Mouse (Mus musculus): ENCODE measurements around the gene Psmg4.

The Psmg4 gene

DNA sequence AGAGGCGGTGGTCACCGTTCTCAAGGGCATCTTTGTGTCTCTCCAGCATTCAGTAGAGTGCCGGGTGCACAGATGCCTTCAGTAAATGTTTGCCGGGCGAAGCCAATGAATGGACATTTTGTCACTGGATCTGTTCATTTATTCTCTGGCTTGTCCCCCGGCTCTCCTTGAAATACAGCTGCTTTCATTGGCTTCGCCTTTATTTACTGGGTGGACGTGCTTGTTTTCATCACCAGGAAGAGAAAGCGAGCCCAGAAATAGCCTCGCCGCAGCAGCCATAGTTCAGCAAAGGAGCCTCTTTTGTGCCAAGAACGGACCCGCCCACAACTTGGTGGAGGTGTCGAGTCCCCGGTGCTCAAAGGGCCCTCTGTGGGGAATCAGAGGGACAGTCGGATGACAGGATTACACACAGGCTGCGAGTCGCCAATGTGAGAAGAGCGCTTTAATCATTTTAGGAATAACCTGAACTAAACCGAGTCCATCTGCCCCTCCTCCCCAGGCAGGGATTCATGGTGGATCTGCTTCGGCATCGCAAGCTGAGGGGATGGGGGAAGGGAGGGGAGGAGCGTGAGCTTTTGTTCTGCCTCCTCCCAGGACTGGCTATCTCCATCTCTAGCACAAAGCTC lies 13.9 kb upstream of the Psmg4 start:
- peak; percentile 98 for DNase-seq

DNA sequence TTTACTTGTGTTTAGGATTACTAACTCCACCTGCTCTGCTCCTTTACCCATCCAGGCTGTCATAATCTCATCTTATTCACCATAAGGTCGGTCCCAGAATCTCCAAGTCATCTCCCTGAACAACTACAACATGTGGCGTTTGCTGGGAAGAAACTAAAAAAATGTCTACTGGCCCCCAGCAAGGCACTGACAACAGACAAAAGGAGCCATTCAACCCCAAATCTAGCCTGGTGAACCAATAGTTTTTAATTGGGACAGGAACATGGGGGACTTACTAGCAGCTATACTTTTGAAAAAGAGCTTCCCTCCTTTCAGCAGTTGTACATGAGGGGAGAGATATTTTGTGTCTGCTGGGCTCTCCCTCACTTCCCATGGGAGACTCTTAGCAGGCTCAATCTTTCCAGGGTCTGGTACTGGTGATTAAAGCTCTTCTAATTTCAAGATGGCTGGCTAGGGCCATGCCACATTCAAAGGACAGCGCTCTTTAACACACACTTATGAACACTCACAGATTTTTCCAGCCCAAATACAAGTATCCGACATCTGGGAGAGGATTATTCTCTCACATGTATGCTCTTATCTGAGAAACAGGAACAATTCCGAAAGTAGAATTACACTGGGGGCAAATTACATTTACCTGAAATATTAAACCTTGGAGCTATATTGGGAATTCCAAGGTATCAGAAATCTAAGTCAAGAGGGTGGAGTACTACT lies 13.1 kb upstream of the Psmg4 start:
- peak; percentile 21 for DNase-seq

DNA sequence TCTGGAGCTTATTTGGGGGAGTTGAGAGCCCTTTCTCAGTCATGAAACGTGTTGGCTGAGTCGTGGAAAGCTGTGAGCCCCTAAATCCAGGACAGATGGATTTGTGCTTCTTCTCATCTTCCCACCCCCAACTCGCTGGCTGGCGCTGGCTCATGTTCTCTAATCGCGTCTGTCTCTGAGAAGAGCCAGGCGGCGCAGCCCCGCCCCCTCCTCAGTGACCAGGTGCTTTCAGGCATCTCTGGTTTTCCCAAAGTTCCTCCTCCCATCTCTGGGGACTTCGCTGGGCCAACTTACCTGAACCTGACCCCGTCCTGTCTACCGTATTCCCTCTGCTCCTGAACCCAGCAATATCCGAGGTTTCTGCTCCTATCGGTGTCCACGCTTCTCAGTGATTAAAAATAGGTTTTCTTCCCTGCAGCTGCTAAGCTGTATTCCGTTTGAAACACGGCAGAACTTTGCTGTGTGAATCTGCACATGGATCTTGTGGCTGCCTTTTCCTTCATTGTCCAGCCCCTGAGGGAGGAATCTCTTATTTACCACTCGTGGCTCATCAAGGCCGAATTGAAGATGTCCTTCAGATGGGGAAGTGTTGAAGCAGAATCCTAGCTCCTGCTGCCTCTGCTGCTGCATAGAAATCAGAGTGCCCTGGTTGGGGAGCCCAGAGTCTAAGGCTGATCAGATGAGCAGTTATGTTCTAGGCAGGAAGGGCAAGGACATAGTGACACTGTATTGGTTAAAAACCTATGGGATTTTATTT lies 12.3 kb upstream of the Psmg4 start:
- peak; percentile 91 for DNase-seq

DNA sequence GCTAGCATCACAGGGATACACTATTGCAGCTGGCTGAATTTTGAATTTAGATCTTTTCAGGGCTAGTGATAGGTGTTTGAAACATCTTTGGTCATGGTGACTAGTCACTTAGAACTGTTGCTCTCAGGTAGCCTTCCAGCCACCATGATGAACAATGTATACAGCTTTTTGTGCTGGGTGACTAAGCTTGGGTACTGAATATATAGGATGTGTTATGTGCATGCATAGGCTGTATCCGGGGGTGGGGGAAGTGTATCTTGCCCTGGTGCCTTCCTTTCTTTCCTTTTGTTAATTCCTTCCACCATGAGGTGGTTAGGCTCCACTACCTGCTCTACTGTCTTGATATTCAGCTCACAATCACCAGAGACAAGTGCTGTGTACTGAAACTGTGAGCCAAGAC lies 11.3 kb upstream of the Psmg4 start:
- DNase-seq = peak; percentile 51

DNA sequence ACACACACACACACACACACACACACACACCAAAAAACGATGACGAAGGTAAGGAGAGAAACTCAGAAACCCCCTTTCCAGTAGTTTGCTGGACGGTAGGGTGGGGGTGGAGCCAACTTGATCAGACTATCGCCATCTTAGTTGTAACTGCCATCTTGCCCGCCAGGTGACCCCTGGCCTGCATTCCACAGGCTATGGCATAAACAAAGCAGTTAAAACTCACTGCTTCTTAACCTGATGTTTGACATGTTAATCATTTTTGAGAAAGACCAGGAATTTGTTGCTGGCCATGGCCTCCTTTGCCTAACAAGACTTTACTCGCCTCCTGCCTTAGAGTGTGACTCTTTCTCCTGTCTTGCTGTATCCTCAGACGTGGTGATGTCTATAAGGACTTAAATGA lies 10.1 kb upstream of the Psmg4 start:
- peak; percentile 69 for DNase-seq

DNA sequence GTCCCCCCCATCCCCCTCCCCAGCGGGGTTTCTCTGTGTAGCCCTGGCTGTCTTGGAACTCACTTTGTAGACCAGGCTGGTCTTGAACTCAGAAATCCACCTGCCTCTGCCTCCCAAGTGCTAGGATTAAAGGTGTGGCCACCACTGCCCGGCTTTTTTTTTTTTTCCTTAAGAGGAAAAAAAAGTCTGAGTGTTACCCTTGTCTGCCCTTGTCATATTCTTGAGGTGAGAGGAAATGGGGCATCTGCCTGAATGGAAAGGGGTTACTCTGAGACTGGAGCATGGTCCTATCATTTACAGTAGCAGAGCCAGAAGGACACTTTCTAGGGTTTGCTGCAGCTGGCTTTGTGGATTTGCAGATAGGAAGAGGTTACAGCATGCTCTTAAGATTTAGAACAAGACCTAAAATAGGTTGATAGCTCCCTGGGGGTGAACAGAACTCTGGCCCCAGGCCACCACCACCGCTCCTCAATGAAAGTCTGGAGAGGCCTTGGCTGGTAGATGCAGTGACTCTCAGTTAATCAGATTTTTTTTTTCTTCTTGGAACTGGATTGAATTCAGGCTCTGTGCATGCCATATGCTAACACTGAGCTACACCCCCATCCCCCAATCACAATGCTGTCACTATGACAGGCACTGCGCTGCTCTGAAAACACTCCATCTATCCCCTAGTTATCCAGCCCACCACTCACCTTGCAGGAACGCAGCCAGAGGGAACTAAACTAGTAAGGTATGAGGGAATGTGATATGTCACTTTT lies 9.3 kb upstream of the Psmg4 start:
- DNase-seq = peak; percentile 95

DNA sequence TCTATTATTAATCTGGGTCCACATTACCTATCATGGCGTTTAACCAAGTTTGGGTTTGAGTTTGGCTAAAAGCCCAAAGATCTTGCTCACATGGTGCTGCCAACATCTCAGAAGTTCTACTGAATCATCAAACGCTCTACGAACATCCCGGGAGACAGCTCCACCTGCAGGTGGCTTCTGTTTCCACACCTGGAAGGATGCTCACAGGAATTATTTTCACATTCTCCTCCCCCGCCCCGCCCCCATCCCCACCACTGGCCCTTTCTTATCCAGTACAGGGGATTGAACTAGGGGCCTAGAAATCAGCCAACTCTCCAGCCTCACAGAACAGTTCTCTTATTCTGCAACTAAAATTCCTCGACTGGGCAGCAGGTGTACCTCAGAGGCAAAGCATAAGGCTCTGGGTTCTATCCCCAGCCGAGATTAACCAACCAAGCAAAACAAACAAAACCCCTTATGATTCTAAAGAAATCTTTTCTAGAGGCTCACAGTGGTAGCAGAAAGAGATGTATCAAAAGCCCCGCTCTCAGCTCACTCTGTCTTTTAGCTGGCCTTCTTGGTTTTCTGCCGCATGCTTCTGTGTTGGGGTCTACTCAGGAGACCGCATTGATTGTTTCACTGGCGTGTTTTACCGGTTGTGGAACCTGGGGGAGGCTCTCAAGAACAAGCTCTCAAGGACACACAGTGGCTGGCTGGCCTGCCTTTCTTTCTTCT lies 8.4 kb upstream of the Psmg4 start:
- DNase-seq = peak; percentile 95

DNA sequence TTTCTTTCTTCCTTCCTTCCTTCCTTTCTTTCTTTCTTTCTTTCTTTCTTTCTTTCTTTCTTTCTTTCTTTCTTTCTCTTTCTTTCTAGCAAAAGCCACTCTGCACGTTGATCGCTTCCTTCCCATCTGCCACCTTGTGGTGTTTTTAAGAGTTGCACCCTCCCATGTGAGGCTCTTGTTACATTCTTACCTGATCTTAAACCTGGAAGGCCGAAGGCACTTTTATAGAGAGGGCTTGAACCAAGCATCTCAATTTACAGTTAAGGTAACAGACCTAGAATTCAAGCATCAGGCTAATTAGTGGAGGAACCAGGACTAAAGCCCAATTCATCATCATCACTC lies 7.9 kb upstream of the Psmg4 start:
- DNase-seq = peak; percentile 92

DNA sequence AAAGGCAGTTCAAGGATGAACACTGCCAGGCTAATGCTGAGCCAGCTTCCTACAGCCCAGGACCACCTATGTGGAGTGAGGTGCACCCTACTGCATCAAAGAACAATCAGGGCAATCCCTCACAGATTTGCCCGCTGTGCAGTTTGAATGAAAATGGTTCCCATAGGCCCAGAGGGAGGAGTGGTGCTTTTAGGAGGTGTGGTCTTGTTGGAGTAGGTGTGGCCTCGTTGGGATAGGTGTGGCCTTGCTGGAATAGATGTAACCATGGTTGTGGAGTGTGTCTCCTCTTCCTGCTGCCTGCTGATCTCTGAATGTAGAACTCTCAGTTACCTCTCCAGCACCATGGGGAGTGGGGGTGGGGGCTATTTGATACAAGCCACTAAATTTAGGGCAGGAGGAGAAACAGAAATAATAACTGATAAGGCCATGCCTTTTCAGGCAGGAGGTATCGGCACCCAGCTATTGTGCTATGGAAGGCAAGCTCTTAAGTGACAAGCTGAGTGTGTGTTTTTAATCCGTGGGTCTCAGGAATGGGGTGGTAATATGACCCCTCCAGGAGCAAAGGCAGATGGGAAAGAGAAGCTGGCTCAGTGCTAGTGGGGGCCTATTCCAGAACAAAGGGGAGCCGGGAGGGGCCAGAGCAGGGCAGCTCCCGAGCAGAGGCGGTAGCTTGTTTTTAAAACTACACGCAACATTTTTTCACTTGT lies 6.5 kb upstream of the Psmg4 start:
- DNase-seq = peak; percentile 89

DNA sequence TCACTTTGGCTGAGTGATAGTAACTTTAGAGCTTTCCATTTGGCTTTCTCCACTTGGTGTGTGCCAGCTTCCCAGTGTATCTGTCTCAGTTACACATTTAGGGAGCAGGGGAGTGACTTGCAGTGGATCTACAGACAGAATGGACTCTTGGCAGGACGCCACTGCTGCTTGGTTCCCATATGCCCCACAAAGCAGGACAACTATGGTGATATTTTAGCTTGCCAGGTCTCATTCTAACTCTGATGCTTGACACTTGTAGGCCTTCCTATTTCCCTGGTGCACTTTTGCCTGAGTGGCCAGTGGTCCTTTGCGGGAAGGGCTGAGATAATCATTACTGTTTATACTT lies 6.0 kb upstream of the Psmg4 start:
- DNase-seq = peak; percentile 89

DNA sequence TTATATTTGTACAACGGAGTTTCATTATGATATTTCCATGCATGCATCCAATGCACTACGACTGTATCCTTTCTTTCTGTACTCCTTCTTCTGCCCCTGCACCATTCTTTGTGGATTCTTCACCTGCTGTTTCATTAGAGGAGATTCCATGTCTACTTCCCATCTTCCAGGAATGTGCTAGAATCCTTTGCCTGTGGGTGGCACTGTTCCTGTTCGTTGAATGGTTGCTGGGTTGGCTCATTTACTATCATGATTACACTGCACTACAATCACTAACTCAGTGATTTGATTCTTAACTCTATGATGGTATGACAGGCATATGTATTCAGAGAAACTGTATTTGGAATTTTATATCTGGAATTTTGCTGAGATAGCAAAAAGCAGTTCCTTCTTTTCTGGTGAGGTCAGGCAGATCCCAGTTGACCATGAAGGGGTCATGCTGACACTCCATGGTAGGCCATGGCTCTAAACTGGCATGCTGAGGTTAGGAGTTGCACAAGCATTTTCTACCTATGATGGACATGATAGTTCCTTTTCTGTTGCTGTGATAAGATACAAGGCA lies 5.1 kb upstream of the Psmg4 start:
- peak; percentile 56 for DNase-seq

DNA sequence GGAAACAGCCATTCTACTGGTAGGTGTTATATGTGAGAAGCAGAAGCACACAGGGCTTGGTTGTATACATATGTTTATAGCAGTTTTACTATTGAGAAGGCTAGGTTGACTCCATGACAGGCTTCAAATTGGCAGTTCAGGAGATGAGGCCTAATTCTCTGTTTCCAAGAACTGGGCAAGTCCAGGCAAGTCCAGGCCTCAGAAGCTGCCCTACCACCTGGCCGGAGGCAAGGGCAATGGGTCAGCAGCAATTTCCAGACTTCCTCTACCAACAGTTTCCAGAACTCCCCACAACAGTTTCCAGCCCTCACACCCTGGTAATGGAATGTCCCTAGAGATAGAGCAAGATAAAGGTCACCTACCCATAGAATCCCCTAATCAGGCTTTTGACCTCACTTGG lies 2.8 kb upstream of the Psmg4 start:
- DNase-seq = peak; percentile 79

DNA sequence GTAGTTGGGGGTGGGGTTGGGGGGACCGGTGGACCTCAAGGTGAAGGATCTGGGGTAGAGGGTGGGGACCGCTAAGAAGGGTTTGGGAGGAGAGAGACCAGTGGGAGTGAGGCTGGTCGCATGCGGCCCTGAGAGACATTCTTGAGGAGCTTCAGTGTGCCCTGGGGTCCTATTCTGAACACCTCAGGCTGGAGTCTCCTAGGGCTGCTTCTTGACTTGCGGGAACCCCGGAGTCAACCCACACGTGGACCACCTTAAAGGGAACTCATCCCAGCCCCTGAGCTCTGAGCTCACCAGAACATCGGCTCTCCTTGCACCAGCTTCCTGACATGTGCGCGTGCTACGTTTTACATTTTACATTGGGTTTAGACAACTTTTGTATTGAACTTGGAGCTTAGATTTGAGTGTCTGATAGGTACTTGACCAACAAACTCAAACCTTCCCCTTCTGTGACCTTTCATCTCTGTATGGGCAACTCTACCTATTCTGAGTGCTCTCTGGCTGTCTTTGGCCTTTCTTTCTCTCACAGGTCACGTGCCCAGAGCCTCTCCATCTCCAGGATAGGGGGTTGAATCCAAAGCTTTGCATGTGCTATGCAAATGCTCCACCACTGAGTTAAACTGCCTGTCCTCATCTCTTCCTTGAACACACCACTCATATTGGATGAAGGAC lies 676 bp downstream of the Psmg4 start:
- no peak for DNase-seq

DNA sequence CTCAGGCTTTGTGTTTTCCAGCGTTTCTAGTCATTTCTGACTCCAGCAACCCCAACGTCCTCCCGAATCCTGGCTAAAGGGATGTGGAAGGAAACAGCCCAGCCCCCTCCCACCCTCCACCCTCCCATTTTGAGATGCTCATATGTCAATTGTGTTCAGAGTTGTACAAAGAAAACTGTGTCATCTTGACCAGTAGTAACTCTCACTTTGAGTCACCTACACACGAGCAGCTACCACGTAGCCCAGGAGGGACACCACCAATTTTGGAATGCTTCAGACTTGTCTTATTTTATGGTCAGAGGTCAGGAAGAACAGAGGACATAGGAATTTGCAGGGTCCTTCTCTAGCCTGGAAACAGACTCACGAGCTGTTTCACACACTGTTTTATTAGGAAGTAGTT lies 11.3 kb downstream of the Psmg4 start:
- no peak for DNase-seq

DNA sequence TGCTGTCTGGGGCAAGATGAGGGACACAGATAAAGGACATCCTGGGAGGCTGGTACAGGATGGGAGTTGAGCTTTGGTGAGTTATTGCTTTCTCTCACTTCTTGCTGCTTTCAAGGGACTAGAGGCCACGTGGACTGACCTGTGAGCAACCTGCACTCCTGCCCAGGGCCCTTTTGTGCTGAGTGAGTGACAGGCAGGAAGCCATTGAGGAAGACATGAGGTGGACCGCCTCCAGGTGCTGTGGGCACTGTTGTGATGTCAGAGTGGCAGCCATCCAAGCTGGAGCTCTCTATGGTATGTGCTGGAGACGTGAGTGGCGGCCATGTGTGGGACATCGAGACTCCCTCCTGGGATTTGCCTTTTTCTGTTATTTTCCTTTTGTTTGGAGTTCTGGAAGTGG lies 18.9 kb downstream of the Psmg4 start:
- DNase-seq = peak; percentile 90

DNA sequence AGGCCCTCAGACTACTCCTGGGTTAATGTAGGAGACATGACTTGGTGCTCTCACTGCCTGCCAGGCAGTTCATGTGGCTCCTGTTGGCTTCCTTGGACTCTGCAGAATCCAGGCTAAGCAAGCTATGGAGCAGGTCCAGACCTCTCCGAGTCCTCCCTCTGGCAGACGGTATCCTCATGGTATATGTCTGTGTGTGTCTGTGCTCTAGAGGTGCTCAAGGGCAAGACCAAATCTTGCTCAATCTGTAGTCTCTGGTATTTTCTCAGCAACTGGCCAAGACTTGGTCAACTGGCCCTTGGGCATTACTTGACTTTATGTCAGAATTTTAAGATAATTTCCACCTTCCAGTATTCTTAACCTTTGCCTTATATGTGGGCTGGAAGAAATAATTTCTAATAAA lies 22.6 kb downstream of the Psmg4 start:
- no peak for DNase-seq

DNA sequence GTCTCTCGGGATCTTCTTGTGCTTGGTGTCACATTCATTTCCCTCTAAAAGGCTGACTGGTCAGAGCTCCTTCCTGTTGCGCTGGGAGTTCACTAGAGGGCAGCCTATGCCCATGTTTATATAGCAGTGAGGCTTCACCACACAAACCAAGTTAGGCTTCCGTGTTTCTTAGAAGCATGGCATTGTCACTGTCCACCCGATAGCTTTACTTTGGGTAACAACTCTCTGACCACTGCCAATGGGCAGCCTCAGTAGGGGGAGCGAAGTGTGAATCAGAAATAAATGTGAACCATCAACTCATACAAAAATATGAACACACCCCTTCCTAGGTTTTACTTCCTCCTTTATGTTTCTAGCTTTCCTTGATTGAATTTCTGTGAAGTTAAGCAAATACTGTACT lies 24.8 kb downstream of the Psmg4 start:
- peak; percentile 95 for DNase-seq

DNA sequence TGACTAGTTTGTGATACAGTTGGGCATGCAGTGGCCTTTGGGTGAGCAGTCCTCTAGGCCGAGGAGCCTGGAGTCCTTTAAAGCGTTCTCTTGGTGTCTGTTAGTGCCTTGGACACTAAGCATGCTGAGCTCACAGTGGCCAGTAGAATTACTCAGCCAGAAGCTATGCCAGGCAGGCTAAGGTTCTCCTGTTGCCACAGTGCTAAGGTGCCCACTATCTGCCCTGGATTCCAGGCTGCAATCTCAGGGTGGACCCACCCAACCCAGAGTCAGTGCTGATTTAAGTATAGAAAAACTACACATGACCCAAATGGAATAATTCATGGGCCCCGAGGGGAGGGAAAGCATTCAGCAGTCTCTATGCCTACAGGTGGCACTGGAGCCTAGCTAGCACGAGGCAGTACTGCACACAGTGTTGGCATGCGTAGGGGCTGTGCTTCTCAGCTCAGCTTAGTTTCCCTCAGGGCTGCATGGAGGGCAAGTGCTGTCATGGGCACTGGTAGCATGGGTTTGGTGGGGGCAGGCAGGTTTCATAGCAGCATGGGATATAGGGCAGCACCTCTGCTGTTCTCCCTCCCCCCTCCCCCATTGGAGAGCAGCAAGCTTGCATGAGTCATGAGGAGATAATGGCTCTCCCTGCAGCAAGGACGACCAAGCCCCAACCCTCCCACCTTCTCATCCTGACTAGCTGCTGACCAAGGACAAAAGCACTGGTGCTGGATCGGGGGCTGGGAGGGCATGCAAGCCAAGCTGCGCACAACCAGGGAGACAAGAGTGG lies 29.8 kb downstream of the Psmg4 start:
- peak; percentile 93 for DNase-seq

DNA sequence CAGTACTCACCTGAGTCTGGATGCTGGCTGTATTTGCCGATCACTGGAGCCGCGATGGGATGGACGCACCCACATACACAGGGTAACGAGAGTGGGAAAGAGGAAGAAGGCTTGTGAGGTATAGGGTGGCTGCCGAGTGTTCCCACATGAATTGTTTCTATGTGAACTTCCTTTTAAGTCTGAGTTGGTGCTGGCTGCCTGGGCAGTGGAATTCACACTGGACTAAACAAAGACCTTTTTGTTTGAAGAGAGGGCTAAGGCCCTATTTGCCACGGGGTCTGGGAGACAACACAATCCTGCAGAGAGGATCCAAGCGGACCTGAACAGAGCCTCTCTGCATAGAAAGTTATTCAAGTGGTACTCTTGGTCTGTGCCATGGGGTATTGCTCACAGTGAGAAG lies 30.6 kb downstream of the Psmg4 start:
- DNase-seq = peak; percentile 81

DNA sequence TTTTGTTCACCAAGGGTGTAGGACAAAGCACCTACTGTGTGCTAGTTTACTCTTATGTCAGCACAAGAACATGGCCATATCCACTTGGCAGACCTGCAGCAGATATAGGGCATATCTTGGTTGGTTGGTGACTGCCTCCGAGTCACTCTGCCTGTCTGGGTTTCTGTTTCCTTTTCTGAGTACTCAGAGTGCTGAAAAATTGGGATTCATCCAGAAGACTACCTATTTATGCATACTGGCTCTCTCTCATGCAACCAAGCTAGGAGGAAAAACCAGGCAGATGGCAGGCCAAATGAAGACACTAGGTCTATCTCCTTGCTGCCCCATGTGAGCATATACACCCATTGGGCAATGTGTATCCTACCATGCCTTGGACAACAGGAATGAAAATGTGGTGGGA lies 32.9 kb downstream of the Psmg4 start:
- DNase-seq = no peak

DNA sequence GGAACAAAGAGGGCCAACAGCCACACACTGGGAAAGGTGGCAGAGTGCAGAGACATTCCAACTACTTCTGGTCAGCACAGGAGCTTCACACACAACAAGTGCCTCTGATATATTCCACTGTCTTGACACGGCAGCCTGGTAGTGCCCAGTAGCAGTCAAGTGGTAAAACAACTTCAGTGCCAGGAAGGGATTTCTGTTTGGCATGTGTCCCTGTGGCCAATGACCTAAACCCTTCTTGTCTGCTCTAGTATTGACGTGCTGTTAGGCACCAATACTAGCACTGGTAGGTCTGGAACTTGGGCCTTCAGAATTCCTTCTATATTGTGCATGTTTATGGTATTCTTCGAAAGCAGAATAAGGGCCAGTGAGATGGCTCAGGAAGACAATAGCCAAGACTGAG lies 42.5 kb downstream of the Psmg4 start:
- DNase-seq = no peak
